Comparison of ENCODE assay signal across 15 mouse cellular contexts in genomic region chr5:110559679-110560078, GRCm38 (mm10).
"Had no signal": no experiment of that assay in that cellular context is flagged by ENCODE, and none has a peak within 500 bp of the region (broad histone marks: within the 10 kb centered on the region; RNA-seq: fewer than 3 reads in every experiment).

No protein-coding gene starts in this region.

- H3K4me1 ChIP-seq: stomach, embryonic 15.5 days had no signal

- H3K27ac ChIP-seq: neural tube, embryonic 12.5 days; neural tube, embryonic 13.5 days; neural tube, embryonic 15.5 days; stomach, embryonic 15.5 days; stomach, postnatal 0 days had no signal

- H3K27me3 ChIP-seq: neural tube, embryonic 12.5 days; neural tube, embryonic 13.5 days; neural tube, embryonic 15.5 days; stomach, embryonic 15.5 days had no signal

- DNase-seq: retina, postnatal 1 day; right cerebral cortex, postnatal 14 days; right cerebral cortex, postnatal 4 days; spleen, adult 18-20 months; thymus, adult 18-20 months; thymus, adult 2 months; thymus, postnatal 14 days; thymus, postnatal 25 days; thymus, postnatal 36 days; thymus, postnatal 4 days had no signal

- H3K4me3 ChIP-seq: neural tube, embryonic 12.5 days; neural tube, embryonic 13.5 days; neural tube, embryonic 15.5 days; stomach, embryonic 15.5 days had no signal
